Mouse (Mus musculus): ENCODE results near the gene Gdpgp1. TPM values are rescaled to one million over a fixed set of nuclear protein-coding genes. Genes with fewer than 3 reads are reported as not detected.
A peak's percentile ranks its signal among the peaks of the same experiment; 100 is the strongest.

Gene Gdpgp1
- total RNA-seq, 2 experiments from 2014 or later, result 5.0 to 5.1 TPM

- DNase-seq (ENCODE audit: low spot score in 2 of 2), result no peak
Measured at GRCm38 (mm10) chr7:80220237-80220797, 12.3 kb upstream of the Gdpgp1 start.

GRCm38 (mm10) chr7:80221179-80221750, 11.4 kb upstream of the Gdpgp1 start:
- no peak for DNase-seq (ENCODE audit: low spot score in 2 of 2)

- no peak for DNase-seq (ENCODE audit: low spot score in 2 of 2)
Measured at GRCm38 (mm10) chr7:80227065-80227464, 5.6 kb upstream of the Gdpgp1 start.

- no peak for DNase-seq (ENCODE audit: low spot score in 2 of 2)
Measured at GRCm38 (mm10) chr7:80230196-80230595, 2.5 kb upstream of the Gdpgp1 start.

GRCm38 (mm10) chr7:80231971-80232488, 635 bp upstream of the Gdpgp1 start:
- DNase-seq (ENCODE audit: low spot score in 2 of 2), result no peak

GRCm38 (mm10) chr7:80233799-80234198, 1.1 kb downstream of the Gdpgp1 start:
- DNase-seq (ENCODE audit: low spot score in 2 of 2), result no peak

DNA sequence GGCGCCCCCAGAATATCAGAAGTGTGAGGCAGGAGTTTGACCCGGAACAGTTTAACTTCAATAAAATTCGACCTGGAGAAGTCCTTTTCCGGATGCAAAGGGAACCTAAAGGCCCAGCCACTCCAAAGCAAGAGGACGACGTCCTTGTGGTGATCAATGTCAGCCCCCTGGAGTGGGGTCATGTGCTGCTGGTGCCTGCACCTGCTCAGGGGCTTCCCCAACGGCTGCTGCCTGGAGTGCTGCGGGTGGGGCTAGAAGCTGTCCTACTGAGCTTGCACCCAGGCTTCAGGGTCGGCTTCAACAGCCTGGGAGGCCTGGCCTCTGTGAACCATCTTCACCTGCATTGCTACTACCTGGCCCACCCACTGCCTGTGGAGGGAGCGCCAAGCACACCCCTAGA, 5.9 kb downstream of the Gdpgp1 start:
- DNase-seq (ENCODE audit: low spot score in 2 of 2), result no peak

- DNase-seq (ENCODE audit: low spot score in 2 of 2), result no peak
Measured at GRCm38 (mm10) chr7:80241661-80242060, 9.0 kb downstream of the Gdpgp1 start.

DNA sequence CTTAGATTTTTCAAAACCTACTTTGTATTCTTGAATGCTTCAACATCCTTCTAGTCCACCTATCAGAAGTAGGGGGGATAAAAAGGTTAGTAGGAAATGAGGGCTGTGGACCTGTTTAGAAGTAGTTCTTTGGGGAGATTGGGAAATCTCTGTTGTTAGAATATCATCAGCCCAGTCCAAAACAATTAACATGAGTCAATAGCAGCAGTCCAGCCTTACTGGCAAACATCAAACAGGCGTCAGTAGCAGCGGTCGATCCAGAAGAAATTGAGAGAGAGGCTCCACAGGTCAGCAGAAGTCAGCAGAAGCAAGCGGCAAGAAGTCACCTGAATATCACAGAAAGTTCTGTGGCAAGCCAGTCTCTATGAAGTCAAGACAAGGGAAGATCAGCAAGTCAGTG, 12.2 kb downstream of the Gdpgp1 start:
- no peak for DNase-seq (ENCODE audit: low spot score in 2 of 2)

DNA sequence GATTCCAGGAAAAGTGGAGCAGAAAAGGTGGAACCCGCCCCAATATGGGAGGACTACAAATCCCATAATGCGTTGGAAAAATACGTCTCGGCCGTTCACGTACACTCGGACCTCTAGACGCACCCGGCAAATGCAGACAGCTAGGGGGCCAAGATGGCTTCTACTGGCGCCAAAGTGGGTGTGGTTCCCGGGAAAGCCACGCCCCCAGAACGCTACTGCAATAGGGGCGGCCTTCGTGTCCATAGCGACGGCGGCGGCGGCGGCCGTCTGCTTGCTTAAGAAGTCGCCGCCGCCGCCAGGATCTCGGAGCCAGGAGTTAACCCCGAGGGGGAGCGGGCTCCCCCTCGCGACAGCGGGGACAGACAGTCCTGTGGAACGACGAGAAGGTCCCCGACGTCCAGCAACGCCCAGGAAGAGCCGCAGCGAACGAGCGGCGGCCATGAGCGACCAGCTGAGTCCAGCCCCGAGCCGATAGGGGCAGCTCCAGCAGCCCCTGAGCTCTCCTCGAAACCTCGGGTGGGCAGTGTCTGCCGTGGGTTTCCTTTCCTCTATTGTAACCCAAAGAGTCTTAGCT, 13.6 kb downstream of the Gdpgp1 start, which contains the start of gene Ttll13:
Ttll13 (plus strand) TSS at position 229 of the 574 bp plus-strand sequence.
- peak; percentile 84 to 94 for DNase-seq (ENCODE audit: low spot score in 2 of 2)

DNA sequence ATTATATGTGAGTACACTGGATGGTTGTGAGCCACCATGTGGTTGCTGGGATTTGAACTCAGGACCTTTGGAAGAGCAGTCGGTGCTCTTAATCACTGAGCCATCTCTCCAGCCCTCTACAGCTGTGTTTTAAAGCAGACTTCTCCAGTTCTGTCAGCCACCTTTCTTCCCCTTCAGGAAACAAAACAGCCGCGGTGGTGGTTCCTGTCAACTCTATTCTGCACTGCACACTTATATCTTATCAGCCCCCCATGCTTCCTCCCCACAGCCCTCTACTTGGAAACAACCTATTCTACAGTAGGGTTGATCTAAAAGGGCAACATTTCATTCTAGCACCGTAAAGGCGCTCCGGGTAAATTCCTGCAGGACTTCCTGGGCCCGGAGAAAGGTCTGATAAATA, 14.2 kb downstream of the Gdpgp1 start:
- DNase-seq (ENCODE audit: low spot score in 2 of 2), result no peak

DNA sequence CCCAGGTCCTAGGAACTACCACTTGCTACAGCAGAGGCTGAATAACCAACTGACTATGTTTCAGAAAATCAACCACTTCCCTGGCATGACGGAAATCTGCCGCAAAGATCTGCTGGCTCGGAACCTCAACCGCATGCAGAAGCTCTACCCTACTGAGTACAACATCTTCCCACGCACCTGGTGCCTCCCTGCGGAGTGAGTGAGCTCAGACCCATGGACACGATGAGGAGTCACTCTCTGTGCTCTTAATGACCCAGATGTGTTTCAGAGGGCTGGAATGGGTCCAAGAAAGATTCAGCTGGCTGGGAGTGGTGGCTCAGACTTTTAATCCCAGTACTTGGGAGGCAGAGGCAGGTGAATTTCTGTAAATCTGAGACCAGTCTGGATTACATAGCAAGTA, 19.8 kb downstream of the Gdpgp1 start:
- no peak for DNase-seq (ENCODE audit: low spot score in 2 of 2)

DNA sequence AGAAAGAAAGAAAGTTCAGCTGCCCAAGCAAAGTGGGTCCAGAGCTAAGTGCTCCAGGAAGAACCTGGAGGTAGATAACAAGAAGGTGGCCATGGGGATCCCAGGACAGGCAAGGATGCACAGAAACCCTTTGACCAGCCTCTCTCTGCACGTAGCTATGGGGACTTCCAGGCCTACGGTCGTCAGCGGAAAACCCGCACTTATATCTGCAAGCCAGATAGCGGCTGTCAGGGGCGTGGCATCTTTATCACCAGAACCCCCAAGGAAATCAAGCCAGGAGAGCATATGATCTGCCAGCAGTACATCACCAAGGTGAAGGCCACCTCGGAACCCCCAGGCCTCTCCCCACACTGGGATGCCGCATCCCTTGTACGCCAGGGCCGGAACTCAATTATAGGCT, 20.2 kb downstream of the Gdpgp1 start:
- DNase-seq (ENCODE audit: low spot score in 2 of 2), result no peak

DNA sequence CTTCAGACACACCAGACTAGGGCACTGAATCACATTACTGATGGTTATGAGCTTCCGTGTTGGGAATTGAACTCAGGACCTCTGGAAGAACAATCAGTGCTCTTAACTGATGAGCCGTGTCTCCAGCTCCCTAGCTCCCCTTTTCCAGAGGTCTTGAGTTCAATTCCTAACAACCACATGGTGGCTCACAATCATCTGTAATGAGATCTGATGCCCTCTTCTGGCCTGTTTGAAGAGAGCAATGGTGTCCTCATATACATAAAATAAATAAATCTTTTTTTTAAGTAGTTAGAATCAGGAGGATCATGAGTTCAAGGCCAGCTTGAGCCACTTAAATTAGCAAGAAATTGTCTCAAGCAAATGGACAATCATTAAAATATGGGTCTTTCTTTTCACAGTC, 23.3 kb downstream of the Gdpgp1 start:
- DNase-seq (ENCODE audit: low spot score in 2 of 2), result no peak

DNA sequence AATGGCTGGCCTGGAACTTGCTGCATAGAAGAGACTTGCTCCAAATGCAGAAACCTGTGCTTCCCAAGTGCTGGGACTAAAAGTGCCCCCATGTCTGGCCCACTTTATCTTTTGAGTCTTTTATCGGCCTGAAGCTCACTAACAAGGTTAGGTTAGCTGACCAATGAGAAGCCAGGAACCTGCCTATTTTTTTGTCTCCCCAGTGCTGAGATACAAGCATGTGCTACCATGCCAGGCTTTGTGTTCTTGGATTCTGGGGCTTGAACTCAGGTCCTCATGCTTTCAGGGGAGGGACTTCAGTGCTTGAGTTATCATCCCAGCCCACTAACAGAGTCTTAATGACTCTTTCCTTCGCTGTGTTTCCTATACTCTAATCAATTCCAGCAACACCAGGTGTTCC, 25.0 kb downstream of the Gdpgp1 start:
- no peak for DNase-seq (ENCODE audit: low spot score in 2 of 2)

DNA sequence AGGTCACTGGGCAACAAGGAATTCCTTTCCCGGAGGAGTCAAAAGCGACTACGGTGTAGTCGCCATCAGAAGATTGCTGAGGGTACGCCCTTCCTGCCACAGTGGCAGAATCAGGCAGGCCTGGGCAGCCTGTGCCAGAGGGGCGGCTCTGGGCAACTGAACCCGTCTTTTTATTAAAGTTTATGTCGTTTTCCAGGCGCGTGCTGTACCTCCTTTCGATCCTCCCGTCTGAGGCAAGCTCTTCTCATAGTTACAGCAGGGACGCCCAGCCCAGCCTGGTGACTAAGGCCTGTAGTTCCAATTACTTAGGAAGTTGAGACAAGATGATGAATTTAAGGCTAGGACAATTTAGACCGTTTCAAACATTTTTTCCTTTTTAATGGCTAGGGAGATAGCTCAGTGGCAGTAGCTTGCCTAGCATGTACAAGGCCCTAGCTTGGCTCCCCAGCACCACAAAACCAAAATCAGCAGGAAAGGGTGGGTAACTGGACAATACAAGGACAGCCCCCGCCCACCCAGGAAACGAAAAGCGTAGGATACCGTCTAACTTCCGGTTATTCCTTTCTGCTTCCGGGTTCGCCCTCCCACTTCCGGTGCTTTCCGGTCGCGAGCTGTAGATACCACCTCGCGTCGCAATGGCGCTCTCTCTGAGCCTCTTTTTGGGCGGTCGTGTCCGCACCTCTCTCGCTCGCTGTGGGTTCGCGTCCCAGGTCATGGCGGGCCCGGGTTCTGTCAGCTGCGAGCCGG, 28.1 kb downstream of the Gdpgp1 start, which contains the start of gene Ngrn:
Ngrn (plus strand) TSS at position 591 of the 747 bp plus-strand sequence.
- DNase-seq (ENCODE audit: low spot score in 2 of 2), result peak; percentile 54 to 71

- DNase-seq (ENCODE audit: low spot score in 2 of 2), result no peak
Measured at GRCm38 (mm10) chr7:80261372-80261990, 28.8 kb downstream of the Gdpgp1 start.

GRCm38 (mm10) chr7:80264606-80265005, 31.9 kb downstream of the Gdpgp1 start:
- no peak for DNase-seq (ENCODE audit: low spot score in 2 of 2)

DNA sequence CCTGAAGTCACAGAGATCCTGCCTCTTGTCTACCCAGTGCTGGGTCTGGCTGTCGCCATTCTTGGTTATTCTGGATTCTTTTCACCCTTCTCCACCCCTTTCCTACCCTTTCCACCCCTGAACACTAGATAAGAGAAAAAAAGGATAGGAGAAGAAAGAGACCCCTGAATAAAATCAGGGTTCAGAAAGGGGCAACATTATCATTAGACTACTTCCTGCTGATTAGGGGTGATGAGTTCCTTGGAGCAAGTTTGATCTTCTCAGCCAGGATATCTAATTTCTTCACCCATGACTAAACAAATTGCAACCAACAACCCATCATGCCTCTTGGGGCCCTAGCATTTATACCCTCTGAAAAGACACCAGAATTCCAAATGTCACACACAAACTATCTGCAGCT, 35.1 kb downstream of the Gdpgp1 start:
- no peak for DNase-seq (ENCODE audit: low spot score in 2 of 2)

DNA sequence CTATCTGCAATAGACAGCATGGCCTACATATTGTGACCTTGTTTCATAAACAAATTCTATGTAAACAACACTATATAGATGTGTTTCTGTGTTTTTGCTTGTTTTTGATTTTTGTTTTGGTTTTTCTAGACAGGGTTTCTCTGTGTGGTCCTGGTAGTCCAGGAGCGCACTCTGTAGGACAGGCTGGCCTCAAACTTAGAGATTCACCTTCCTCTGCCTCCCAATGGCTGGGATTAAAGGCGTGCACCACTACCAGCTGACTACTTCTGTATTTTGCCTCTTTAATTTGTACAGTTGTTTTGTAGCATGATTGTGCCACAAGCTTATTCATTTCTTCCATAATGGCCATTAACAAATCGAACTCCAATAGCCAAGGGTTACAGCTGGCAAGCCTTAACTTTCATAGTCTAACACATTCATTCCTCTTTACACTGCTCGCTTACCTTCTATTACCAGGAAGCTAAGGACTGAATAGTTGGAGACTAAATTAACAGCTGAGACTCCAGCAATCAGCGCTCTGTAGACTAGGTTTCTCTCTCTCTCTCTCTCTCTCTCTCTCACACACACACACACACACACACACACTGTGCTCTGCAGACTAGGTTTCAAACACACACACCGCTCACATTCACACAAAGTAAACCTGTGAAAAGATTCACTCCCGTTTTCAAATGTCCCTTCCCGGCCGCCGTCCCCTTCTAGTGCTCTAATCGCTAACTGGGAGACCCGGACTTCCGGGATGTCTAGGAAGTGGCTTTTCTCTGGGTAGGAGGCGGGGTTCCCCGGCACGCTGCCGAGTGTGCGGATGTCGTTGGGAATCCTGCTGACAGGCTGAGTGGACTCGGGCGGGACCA, 36.5 kb downstream of the Gdpgp1 start, which contains the start of gene Vps33b:
Vps33b (plus strand) TSS at position 753 of the 854 bp plus-strand sequence.
- DNase-seq (ENCODE audit: low spot score in 2 of 2), result peak; percentile 89 to 90

Measured in adrenal gland, postnatal 4 days (tissue).